Mouse (Mus musculus): Measurements from ENCODE around the gene Pdpr. TPM values are rescaled to one million over a fixed set of nuclear protein-coding genes. Genes with fewer than 3 reads are reported as not detected.
"Not testable (repeated sequence)": the region's sequence is repeated elsewhere in the genome, so short reads cannot be mapped to it uniquely, and the experiment has no call there.

Gene Pdpr
- polyA plus RNA-seq, 1 experiment, result 0.89 TPM

DNA sequence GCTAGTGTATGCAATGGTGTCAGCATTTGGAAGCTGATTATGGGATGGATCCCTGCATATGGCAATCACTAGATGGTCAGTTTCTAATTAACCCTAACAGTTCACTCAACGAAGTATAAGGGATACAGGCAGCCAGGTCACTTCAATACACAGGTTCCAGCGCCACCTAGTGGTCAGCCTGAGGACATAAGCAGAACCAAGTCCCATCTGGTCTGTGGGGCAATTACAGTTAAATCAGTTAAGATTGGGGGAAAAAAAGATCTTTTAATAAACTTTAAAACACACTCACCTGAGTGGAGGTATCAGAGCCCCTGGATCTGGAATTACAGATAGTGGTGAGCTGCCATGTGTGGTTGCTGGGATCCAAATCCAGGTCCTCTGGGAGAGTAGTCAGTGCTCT, 4.3 kb upstream of the Pdpr start:
- peaks cover 9% of the 10 kb centered on the region for H3K27me3 ChIP-seq (replicated peaks)
- H3K36me3 ChIP-seq (replicated peaks; ENCODE audit: low read length), result no peaks in the 10 kb centered on the region
- TF ChIP-seq GATA1 (IDR thresholded peaks at IDR 0.05; ENCODE audit: borderline replicate concordance, low read length), result no peak
- no peak for TF ChIP-seq FLI1 (IDR thresholded peaks at IDR 0.05; ENCODE audit: low read length)
- no peaks in the 10 kb centered on the region for H3K9me3 ChIP-seq
- H3K4me3 ChIP-seq (replicated peaks), result no peak overlapping the region
- H3K4me1 ChIP-seq, result peaks cover 9% of the 10 kb centered on the region

DNA sequence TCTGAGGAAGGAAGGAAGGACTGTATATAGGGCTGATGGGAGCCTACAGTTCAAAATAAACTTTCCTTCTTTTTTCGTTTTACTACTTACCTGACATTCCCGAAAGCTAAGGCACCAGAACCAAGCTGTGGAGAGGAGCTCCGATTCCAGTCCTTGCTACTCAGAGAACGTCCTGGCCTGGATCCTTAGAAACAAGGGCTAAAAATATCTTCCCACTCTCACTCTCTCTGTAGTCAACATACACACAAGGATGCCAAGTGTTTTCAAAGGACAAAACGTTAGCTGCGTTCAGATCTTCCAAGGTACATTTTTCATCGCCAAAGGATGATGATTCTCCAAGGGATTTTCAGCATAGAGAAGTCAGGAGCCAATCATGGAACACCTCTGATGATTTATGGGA, 2.7 kb upstream of the Pdpr start:
- no peak overlapping the region for H3K4me3 ChIP-seq (replicated peaks)
- no peaks in the 10 kb centered on the region for H3K36me3 ChIP-seq (replicated peaks; ENCODE audit: low read length)
- H3K9me3 ChIP-seq, result no peaks in the 10 kb centered on the region
- peaks cover 22% of the 10 kb centered on the region for H3K4me1 ChIP-seq
- H3K27me3 ChIP-seq (replicated peaks), result peaks cover 15% of the 10 kb centered on the region
- TF ChIP-seq FLI1 (IDR thresholded peaks at IDR 0.05; ENCODE audit: low read length) (no peak), GATA1 (IDR thresholded peaks at IDR 0.05; ENCODE audit: borderline replicate concordance, low read length) (no peak)

DNA sequence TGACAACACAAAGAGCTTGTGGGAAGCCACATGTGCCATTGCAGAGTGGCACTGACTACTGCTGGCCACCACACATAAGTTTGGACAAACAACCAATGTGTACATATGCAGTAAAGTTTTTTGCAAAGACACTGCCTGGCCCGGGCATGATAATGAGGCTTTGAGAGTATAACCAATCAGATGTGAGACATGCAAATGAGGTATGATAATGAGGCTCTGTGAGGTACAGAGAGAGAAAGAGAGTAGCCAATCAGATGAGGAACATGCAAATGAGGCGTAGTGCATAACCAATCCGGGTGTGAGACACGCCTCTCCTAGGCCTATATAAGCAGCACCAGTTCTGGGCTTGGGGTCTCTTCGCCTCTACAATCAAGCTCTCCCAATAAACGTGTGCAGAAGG, 2.1 kb upstream of the Pdpr start, which contains the start of gene Clec18a:
Gene Clec18a, minus strand, starts transcription at position 101 of the 400 bp plus-strand sequence.
- H3K4me1 ChIP-seq, result peaks cover 22% of the 10 kb centered on the region
- peaks cover 15% of the 10 kb centered on the region for H3K27me3 ChIP-seq (replicated peaks)
- H3K4me3 ChIP-seq (replicated peaks); H3K9me3 ChIP-seq; H3K36me3 ChIP-seq (replicated peaks; ENCODE audit: low read length): not testable (repeated sequence)

- Histone ChIP-seq H3K4me3 (replicated peaks) (peak overlapping the region; percentile 97), H3K4me1 (peaks cover 22% of the 10 kb centered on the region), H3K27me3 (replicated peaks) (peaks cover 15% of the 10 kb centered on the region)
- H3K36me3 ChIP-seq (replicated peaks; ENCODE audit: low read length); H3K9me3 ChIP-seq: not testable (repeated sequence)
Observed at GRCm38 (mm10) chr8:111094719-111095302, 381 bp downstream of the Pdpr start.

GRCm38 (mm10) chr8:111114891-111115290, 20.5 kb downstream of the Pdpr start:
- Histone ChIP-seq H3K36me3 (replicated peaks; ENCODE audit: low read length) (peaks cover 49% of the 10 kb centered on the region), H3K9me3 (no peaks in the 10 kb centered on the region), H3K4me1 (no peaks in the 10 kb centered on the region), H3K27me3 (replicated peaks) (no peaks in the 10 kb centered on the region), H3K4me3 (replicated peaks) (no peak overlapping the region)
- TF ChIP-seq GATA1 (IDR thresholded peaks at IDR 0.05; ENCODE audit: borderline replicate concordance, low read length), result no peak
- TF ChIP-seq FLI1 (IDR thresholded peaks at IDR 0.05; ENCODE audit: low read length), result no peak

GRCm38 (mm10) chr8:111119481-111119880, 25.1 kb downstream of the Pdpr start:
- Histone ChIP-seq H3K36me3 (replicated peaks; ENCODE audit: low read length) (peaks cover 71% of the 10 kb centered on the region), H3K4me3 (replicated peaks) (no peak overlapping the region), H3K4me1 (no peaks in the 10 kb centered on the region), H3K27me3 (replicated peaks) (no peaks in the 10 kb centered on the region), H3K9me3 (peaks cover 7% of the 10 kb centered on the region)
- no peak for TF ChIP-seq FLI1 (IDR thresholded peaks at IDR 0.05; ENCODE audit: low read length)
- no peak for TF ChIP-seq GATA1 (IDR thresholded peaks at IDR 0.05; ENCODE audit: borderline replicate concordance, low read length)

DNA sequence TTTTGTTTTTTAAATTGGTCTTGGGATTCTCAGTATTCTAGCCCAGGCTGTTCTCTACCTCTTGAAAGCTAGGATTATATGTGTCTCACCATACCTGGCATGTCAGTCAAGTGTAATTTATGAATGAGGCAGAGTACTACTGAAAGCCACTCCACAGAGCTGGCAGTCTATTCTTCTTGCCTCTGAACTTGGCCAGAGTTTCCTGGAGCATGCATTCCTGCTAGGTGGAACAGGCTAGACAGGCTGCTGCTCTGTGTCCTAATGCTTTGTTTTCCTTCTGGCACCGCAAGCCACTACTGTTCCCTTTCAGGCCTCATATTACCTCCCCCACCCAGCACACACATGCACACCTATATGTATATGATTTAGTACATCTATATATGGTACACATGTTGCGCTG, 36.3 kb downstream of the Pdpr start:
- Histone ChIP-seq H3K27me3 (replicated peaks) (no peaks in the 10 kb centered on the region), H3K4me3 (replicated peaks) (no peak overlapping the region), H3K9me3 (no peaks in the 10 kb centered on the region), H3K36me3 (replicated peaks; ENCODE audit: low read length) (peaks cover 85% of the 10 kb centered on the region), H3K4me1 (no peaks in the 10 kb centered on the region)
- TF ChIP-seq FLI1 (IDR thresholded peaks at IDR 0.05; ENCODE audit: low read length), result no peak
- TF ChIP-seq GATA1 (IDR thresholded peaks at IDR 0.05; ENCODE audit: borderline replicate concordance, low read length), result no peak

DNA sequence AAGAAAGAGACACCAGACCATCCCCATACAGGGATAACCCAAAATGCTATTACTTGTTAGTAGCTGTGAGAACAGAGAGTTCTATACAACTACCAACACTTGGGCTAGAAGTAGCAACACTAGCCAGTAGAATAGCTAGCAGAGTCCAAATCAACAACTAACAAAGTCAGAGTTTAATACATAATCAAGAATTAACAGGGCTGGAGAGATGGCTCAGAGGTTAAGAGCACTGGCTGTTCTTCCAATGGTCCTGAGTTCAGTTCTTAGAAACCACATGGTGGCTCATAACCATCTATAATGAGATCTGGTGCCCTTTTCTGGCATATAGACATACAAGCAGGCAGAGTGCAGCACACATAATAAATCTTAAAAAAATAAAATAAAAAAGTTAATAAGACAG, 48.1 kb downstream of the Pdpr start:
- H3K36me3 ChIP-seq (replicated peaks; ENCODE audit: low read length), result peaks cover 22% of the 10 kb centered on the region
- no peak overlapping the region for H3K4me3 ChIP-seq (replicated peaks)
- no peaks in the 10 kb centered on the region for H3K27me3 ChIP-seq (replicated peaks)
- TF ChIP-seq GATA1 (IDR thresholded peaks at IDR 0.05; ENCODE audit: borderline replicate concordance, low read length) (no peak), FLI1 (IDR thresholded peaks at IDR 0.05; ENCODE audit: low read length) (no peak)
- H3K4me1 ChIP-seq, result peaks cover 18% of the 10 kb centered on the region
- H3K9me3 ChIP-seq, result no peaks in the 10 kb centered on the region

DNA sequence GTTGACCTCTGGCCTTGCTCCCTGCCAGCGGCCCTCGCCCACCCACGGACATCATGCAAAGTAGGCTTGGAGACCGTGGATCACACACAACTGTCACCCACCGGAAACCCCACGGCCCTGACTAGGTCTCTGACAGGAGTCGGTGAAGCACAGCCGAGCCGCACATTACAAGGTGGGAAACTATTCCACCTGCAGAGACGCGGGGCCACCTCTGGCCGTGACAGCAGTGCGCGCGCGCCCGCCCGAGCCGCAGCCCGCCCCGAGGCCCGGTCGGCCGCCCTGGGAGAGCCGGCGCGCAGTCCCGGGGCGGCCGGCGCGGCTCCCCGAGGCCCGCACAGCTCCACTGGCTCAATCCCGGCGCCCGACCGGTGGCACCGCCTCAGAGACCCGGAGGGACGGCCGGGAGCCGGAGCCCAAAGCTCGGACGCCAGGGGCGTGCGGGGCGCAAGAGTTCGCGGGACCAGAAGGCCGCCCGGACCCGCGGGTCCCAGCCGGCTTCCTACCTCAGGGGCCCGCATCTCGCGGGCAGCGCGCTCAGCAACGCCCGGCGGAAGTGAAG, 50.5 kb downstream of the Pdpr start:
- not testable (repeated sequence) for H3K9me3 ChIP-seq; H3K36me3 ChIP-seq (replicated peaks; ENCODE audit: low read length); H3K27me3 ChIP-seq (replicated peaks)
- H3K4me1 ChIP-seq, result peaks cover 15% of the 10 kb centered on the region
- peak overlapping the region; percentile 94 for H3K4me3 ChIP-seq (replicated peaks)

DNA sequence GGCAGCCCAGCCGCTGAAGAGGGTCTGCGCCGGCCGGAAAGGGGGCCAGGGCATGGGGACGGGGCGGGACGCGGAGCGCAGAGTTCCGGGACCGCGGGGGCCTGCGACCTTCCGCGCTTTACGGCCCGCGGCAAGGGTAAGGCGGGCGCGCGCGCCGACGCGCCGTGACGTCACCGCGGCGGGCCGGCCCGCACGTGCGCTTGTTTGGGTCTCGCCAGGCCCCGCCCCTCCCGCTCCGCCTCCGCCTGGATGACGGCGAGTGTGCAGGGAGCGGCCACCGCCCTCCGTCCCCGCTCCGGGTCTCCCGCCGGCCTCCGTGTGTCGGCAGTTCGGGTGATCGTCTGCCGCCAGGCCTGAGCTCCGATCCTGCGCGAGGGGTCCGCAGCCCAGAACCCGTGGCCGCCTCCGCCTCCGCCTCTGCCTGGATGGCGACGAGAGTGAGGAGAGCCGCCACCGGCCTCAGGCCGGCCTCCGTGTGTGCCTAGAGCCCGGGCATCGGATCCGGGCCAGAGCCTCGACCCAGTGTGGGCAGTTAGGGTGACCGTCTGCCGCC, 51.1 kb downstream of the Pdpr start:
- H3K4me3 ChIP-seq (replicated peaks), result peak overlapping the region; percentile 94
- peaks cover 15% of the 10 kb centered on the region for H3K4me1 ChIP-seq
- H3K27me3 ChIP-seq (replicated peaks), result not testable (repeated sequence)

More for the DNA sequence above, 51.1 kb downstream of the Pdpr start:
- not testable (repeated sequence) for H3K36me3 ChIP-seq (replicated peaks; ENCODE audit: low read length); H3K9me3 ChIP-seq

All from megakaryocyte, embryonic 14.5 days (primary cell).